Mouse (Mus musculus) embryonic facial prominence, embryonic 14.5 days (tissue): ENCODE results near the gene Pex19. TPM values are rescaled to one million over a fixed set of nuclear protein-coding genes. Genes with fewer than 3 reads are reported as not detected.

Source experiments
- ATAC-seq: fragments of 200-750 bp; cut with Nextera tagmentation; 2 replicates; pipeline ENCODE4 v1.8.0; 2017; ENCODE audit warnings: low read depth, moderate number of reproducible peaks, moderate TSS enrichment
- DNase-seq: peaks from one replicate; pipeline ENCODE4 v3.0.0-alpha.2; 2015; ENCODE audit warnings: low spot score
- H3K27ac ChIP-seq: fragments of 300-500 bp; sonication (generic); replicated peaks from 2 replicates; pipeline ENCODE4 v1.5.1; 2014; ENCODE audit warnings: low read depth, mild to moderate bottlenecking, low read length, moderate library complexity
- H3K27me3 ChIP-seq: fragments of 300-500 bp; sonication (generic); replicated peaks from 2 replicates; pipeline ENCODE4 v1.6.1; 2014; ENCODE audit warnings: low read length; ENCODE audit not compliant: control insufficient read depth, insufficient read depth
- H3K36me3 ChIP-seq: fragments of 300-500 bp; sonication (generic); 2 replicates; pipeline ENCODE4 v1.6.1; 2014; ENCODE audit warnings: low read length, mixed read lengths; ENCODE audit not compliant: control insufficient read depth, insufficient read depth
- H3K4me1 ChIP-seq: fragments of 300-500 bp; sonication (generic); 2 replicates; pipeline ENCODE4 v1.6.1; 2014; ENCODE audit warnings: antibody characterized with exemption, low read length; ENCODE audit not compliant: control insufficient read depth, insufficient read depth
- H3K4me2 ChIP-seq: fragments of 300-500 bp; sonication (generic); 2 replicates; pipeline ENCODE4 v1.6.1; 2014; ENCODE audit warnings: low read depth, mild to moderate bottlenecking, low read length, moderate library complexity, mixed read lengths
- H3K4me3 ChIP-seq: fragments of 300-500 bp; sonication (generic); 2 replicates; pipeline ENCODE4 v1.5.1; 2014; ENCODE audit warnings: low read depth, mild to moderate bottlenecking, low read length
- H3K9ac ChIP-seq: fragments of 300-500 bp; sonication (generic); 2 replicates; pipeline ENCODE4 v1.6.1; 2014; ENCODE audit warnings: low read depth, mild to moderate bottlenecking, low read length, moderate library complexity, mixed read lengths
- H3K9me3 ChIP-seq: fragments of 300-500 bp; sonication (generic); 2 replicates; pipeline ENCODE4 v1.6.1; 2016; ENCODE audit warnings: low read length; ENCODE audit not compliant: control insufficient read depth
- WGBS: fragments of 180-500 bp; shearing (Covaris S2); extraction: QIAGEN DNeasy Blood & Tissue Kit; methylation state at CpG from one replicate; pipeline ENCODE4 v1.1.7; 2014; 5-methylcytosine and 5-hydroxymethylcytosine counted together
- polyA plus RNA-seq: library from polyadenylated mRNA; unstranded; fragments of >200 nt; fragmentation: Nextera tagmentation; extraction: Ambion mirVana; gene quantifications from 2 replicates; pipeline ENCODE4 v1.2.1, GENCODE M21; 2014

Pex19 gene
- polyA plus RNA-seq, 1 experiment from 2014 or later: 130 TPM

DNA sequence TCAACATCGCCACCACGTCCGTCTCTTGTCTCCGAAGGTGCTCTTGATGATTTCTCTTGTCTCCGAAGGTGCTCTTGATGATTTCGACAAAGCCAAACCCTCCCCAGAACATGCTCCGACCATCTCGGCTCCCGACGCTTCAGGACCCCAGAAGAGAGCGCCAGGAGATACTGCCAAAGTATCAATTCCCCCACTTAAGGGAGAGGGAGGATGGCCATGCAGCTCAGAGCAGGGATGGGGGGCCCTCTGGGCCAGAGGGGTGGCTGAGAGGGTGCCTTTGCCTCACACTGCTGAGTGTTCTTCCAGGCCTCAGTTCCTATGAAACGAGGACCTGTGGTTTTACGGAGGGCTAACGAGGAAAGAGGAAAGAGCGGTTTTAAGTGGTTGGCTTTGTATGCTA is 2.0 kb downstream of the Pex19 start:
- ATAC-seq (no peak), DNase-seq (no peak)
- Histone ChIP-seq H3K9ac (no peak overlapping the region), H3K9me3 (no peaks in the 10 kb centered on the region), H3K4me2 (no peak overlapping the region), H3K27ac (no peak overlapping the region), H3K36me3 (peaks cover 54% of the 10 kb centered on the region), H3K4me3 (no peak overlapping the region), H3K4me1 (peaks cover 5% of the 10 kb centered on the region), H3K27me3 (no peaks in the 10 kb centered on the region)
- 92% methylated on average over 15 of the region's 15 CpGs for WGBS

DNA sequence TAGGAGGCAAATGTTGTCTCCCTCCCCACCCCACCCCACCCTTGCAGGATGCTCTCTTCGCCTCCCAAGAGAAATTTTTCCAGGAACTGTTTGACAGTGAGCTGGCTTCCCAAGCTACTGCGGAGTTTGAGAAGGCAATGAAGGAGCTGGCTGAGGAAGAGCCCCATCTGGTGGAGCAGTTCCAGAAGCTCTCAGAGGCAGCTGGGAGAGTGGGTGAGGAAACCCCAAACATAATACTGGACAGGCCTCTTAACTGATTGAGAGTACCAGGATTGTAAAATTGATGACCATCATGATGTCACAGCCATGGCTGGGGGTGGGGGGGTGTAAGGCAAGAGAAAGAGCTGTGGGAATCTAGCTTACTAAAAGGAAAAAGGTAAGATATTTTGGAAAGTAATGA is 2.6 kb downstream of the Pex19 start:
- no peaks in the 10 kb centered on the region for H3K9me3 ChIP-seq
- no peak overlapping the region for H3K4me3 ChIP-seq
- H3K4me1 ChIP-seq: peaks cover 5% of the 10 kb centered on the region
- no peak overlapping the region for H3K27ac ChIP-seq
- no peak for ATAC-seq
- H3K4me2 ChIP-seq: no peak overlapping the region
- WGBS: 70% methylated on average over 2 of the region's 2 CpGs
- peak; percentile 10 for DNase-seq
- H3K36me3 ChIP-seq: peaks cover 56% of the 10 kb centered on the region
- no peaks in the 10 kb centered on the region for H3K27me3 ChIP-seq
- H3K9ac ChIP-seq: no peak overlapping the region

DNA sequence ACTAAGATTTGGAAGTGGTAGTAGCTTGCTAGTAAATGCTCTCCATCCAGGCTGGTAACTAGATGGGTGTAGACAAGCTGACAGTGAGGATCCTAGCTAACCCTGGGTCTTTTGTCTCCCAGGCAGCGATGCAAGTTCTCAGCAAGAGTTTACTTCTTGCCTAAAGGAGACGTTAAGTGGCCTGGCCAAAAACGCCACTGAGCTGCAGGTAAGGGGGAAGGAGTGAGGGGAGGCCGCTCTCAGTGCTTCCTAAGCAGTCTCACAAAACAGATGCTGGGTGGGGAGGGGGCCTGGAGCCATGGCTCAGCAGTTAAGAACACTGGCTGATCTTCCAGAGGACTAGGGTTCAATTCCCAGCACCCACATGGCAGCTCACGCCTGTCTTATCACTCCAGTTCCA is 3.2 kb downstream of the Pex19 start:
- Histone ChIP-seq H3K9me3 (no peaks in the 10 kb centered on the region), H3K9ac (no peak overlapping the region), H3K36me3 (peaks cover 63% of the 10 kb centered on the region), H3K4me3 (no peak overlapping the region), H3K4me2 (no peak overlapping the region), H3K27ac (no peak overlapping the region), H3K4me1 (peaks cover 5% of the 10 kb centered on the region), H3K27me3 (no peaks in the 10 kb centered on the region)
- WGBS: 92% methylated on average over 5 of the region's 5 CpGs
- ATAC-seq: no peak
- DNase-seq: no peak

DNA sequence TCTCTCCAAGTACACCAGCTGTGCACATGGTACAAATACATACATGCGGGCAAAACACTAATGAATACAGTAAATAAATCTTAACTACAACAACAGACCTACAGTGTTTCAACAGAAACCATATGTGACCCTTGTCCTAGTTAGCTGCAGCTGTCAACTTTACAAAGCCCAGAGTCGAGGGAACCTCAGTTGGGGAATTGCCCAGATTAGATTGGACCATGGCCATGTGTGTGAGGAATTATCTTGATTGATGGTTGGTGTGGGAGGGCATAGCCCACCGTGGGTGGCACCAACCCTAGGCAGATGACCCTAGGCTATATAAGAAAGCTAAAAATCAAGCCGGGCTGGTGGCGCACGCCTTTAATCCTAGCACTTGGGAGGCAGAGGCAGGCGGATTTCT is 5.8 kb downstream of the Pex19 start:
- peaks cover 5% of the 10 kb centered on the region for H3K4me1 ChIP-seq
- no peaks in the 10 kb centered on the region for H3K27me3 ChIP-seq
- H3K9me3 ChIP-seq: no peaks in the 10 kb centered on the region
- H3K27ac ChIP-seq: no peak overlapping the region
- no peak overlapping the region for H3K4me3 ChIP-seq
- ATAC-seq (peak; percentile 21; the same call in 1 of the 2 replicates), DNase-seq (peak; percentile 40)
- 66% methylated on average over 7 of the region's 7 CpGs for WGBS
- H3K36me3 ChIP-seq: peaks cover 81% of the 10 kb centered on the region
- H3K4me2 ChIP-seq: no peak overlapping the region
- H3K9ac ChIP-seq: no peak overlapping the region

DNA sequence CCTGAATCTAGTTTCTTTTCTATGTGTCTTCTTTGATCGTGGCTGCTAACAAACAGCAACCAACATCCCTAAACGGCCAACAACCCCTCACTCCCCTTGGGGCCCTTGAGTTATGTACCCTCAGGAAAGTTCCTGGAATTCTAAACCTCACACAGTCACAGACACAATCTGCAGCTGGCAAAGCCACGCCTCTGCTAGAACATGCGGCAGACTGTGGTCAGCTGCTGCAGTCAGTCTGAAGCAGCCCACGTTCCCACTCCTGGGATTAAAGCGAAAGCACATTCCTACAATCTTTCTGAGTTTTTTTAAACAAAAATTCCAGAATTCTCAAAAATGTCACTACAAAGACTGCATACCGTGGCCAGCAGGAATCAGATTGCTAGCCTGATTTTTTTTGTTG is 7.0 kb downstream of the Pex19 start:
- Histone ChIP-seq H3K4me3 (no peak overlapping the region), H3K36me3 (peaks cover 78% of the 10 kb centered on the region), H3K27ac (peak overlapping the region; percentile 58), H3K9me3 (no peaks in the 10 kb centered on the region), H3K4me2 (no peak overlapping the region), H3K9ac (no peak overlapping the region), H3K4me1 (no peaks in the 10 kb centered on the region), H3K27me3 (no peaks in the 10 kb centered on the region)
- ATAC-seq (peak; percentile 83), DNase-seq (peak; percentile 84)
- WGBS: 60% methylated on average over 7 of the region's 7 CpGs

DNA sequence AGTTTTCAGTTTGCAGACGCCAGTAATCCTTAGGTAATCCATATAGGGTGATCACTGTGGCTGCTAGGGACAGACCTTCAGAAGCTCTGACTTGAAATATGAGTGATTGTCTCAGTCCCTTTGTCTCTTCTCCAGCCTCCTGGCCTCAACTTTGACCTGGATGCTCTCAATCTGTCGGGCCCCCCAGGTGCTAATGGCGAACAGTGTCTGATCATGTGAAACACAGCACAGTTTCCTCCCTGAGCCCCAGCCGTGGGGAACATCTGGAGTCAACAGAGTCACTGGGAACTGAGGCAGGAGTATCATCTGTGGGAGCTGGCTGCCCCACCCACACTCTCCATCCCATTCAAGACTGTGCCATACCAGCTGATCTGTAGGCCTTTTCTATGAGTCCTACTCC is 7.5 kb downstream of the Pex19 start:
- WGBS: 66% methylated on average over 4 of the region's 4 CpGs
- Histone ChIP-seq H3K27me3 (no peaks in the 10 kb centered on the region), H3K4me1 (no peaks in the 10 kb centered on the region), H3K4me2 (no peak overlapping the region), H3K4me3 (no peak overlapping the region), H3K9me3 (no peaks in the 10 kb centered on the region), H3K9ac (no peak overlapping the region), H3K36me3 (peaks cover 74% of the 10 kb centered on the region), H3K27ac (peak overlapping the region; percentile 44)
- ATAC-seq (no peak), DNase-seq (no peak)

DNA sequence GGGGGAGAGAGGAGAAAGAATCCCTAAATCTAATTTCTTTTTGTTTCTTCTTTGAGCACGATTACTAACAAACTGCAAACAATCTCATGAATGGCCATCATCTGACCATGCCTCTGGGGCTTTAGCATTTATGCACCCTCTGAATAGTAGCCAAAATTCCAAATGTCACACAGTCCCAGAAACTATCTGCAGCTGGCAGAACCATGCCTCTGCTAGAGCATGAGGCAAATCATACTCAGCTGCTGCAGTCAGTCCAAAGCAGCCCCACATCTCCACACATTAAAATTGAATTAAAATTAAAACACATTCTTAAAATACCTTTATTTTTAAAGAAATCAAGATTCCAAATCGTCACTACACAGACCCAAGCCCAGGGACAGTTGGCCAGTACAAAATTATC is 13.6 kb downstream of the Pex19 start:
- H3K9ac ChIP-seq: no peak overlapping the region
- no peaks in the 10 kb centered on the region for H3K9me3 ChIP-seq
- no peak overlapping the region for H3K4me3 ChIP-seq
- WGBS: 57% methylated on average over 2 of the region's 2 CpGs
- H3K27ac ChIP-seq: no peak overlapping the region
- ATAC-seq (peak; percentile 58), DNase-seq (peak; percentile 67)
- no peaks in the 10 kb centered on the region for H3K4me1 ChIP-seq
- H3K36me3 ChIP-seq: peaks cover 14% of the 10 kb centered on the region
- H3K27me3 ChIP-seq: no peaks in the 10 kb centered on the region
- no peak overlapping the region for H3K4me2 ChIP-seq

DNA sequence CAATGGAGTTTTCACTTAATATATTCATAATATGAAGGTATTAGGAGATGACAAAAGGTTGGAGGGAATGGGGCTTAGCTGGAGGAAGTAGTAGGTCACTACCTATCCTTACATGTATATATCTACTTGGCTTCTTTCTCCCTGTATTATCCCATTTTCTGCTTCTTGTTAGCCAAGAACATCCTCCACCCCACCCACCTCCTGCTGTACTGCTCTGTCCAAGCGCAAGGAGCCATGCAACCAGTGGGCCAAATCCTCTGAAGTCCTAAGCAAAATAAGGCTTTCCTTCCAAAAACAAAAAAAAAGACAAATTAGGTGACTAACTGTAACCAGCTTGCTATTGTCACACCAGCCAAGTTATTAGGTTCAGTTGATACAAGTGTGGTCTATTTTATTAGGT is 14.3 kb downstream of the Pex19 start:
- WGBS: 85% methylated on average over 1 of the region's 1 CpGs
- H3K27ac ChIP-seq: no peak overlapping the region
- H3K4me3 ChIP-seq: no peak overlapping the region
- no peaks in the 10 kb centered on the region for H3K27me3 ChIP-seq
- peaks cover 8% of the 10 kb centered on the region for H3K36me3 ChIP-seq
- H3K9ac ChIP-seq: no peak overlapping the region
- H3K4me2 ChIP-seq: no peak overlapping the region
- no peak for ATAC-seq
- H3K4me1 ChIP-seq: no peaks in the 10 kb centered on the region
- no peak for DNase-seq
- no peaks in the 10 kb centered on the region for H3K9me3 ChIP-seq

DNA sequence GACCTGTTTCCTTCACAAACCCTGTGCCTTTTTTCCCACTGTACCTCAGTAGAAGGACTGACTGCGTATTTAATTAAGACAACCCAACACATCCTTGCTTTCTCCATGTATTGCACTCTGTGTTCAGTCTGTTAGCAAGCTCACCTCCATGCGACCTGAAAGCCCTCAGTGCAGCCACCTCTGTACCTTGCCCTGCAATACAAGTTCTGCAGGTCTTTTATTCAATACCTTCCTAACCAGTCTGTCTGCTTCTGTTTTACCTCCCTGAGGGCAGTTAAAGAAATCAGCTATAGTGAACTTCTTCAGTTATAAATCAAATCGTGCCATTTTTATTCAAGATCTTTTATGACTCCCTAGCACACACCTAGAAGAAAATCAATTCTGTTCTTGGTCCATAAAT is 15.0 kb downstream of the Pex19 start:
- H3K36me3 ChIP-seq: peaks cover under 1% of the 10 kb centered on the region; the same call in 1 of the 2 replicates
- H3K4me1 ChIP-seq: no peaks in the 10 kb centered on the region
- no peaks in the 10 kb centered on the region for H3K9me3 ChIP-seq
- no peak; the same call in 1 of the 2 replicates for ATAC-seq
- no peak overlapping the region for H3K4me3 ChIP-seq
- H3K9ac ChIP-seq: no peak overlapping the region
- peak; percentile 53 for DNase-seq
- H3K27me3 ChIP-seq: no peaks in the 10 kb centered on the region
- no peak overlapping the region for H3K27ac ChIP-seq
- 68% methylated on average over 3 of the region's 3 CpGs for WGBS
- H3K4me2 ChIP-seq: no peak overlapping the region
